Mouse (Mus musculus): ENCODE measurements at regions not wholly inside any gene's neighbourhood (a gene's known extent, or its start where the extent isn't known, plus 50 kb on each side); places are given as distances from the start of the nearest gene placed in this dataset.

DNA sequence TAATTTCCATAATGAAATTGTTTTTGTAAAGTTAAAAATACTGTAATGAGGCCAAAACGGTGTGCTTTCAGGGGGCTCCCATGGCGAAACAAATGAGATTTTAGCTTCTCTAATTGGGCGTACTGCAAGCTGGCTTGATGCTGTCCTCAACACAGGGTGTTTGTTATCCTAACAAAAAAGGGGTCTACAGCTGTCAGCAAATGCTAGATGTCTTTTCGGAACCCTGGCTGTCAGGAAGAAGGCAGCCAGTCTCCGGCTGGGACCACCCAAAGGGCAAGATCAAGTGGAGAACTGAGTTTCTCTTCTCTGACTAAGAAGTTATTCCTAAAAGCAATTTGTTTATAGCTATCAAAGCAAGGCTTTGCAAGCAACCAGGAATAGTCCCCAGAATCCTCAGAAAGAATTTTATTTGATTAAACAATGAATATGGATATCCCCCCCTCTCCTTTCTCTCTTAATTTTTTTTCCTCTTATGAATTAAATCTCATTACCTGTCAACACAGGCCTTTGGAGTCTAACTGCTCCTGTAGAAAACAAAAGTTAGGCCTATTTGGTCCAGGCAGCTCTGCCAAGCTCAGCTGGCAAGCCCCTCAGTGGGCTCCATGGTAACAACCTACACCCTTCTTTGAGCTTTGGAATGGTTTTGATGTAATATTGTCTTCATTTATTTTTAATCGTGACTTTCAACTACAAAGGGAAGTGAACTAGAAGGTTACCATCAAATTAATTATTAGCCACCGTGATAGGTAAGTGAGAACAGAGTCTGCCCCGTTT is 283.4 kb downstream of the Nedd1 start:
- Histone ChIP-seq H3K4me3 (ENCODE audit: insufficient read depth in 1 of 2, low read depth in 1 of 2, low read length in 2 of 2, poor library complexity in 1 of 2, severe bottlenecking in 1 of 2) (no peak overlapping the region), H3K9ac (ENCODE audit: insufficient read depth, low read depth, low read length, poor library complexity, severe bottlenecking) (no peak overlapping the region), H3K27ac (ENCODE audit: insufficient read depth, low read depth, low read length, poor library complexity, severe bottlenecking) (no peak overlapping the region), H3K36me3 (ENCODE audit: control insufficient read depth, insufficient read depth, low read length, poor library complexity, severe bottlenecking) (no peaks in the 10 kb centered on the region), H3K9me3 (ENCODE audit: control insufficient read depth, insufficient read depth, low read depth, low read length) (no peaks in the 10 kb centered on the region), H3K4me1 (ENCODE audit: control insufficient read depth in 2 of 2, insufficient read depth in 2 of 2, low read length in 2 of 2, poor library complexity in 1 of 2) (no peaks in the 10 kb centered on the region)
- in situ Hi-C loops (cut with MboI; ENCODE audit: low sequenced_read_pairs in 2 of 2, unreplicated experiment in 2 of 2): no loop called here
- TF ChIP-seq ZC3H11A (IDR thresholded peaks at IDR 0.05; ENCODE audit: borderline replicate concordance, low read depth, low read length) (no peak), ZNF384 (IDR thresholded peaks at IDR 0.05; ENCODE audit: low read depth, low read length) (no peak), MAFK (IDR thresholded peaks at IDR 0.05; ENCODE audit: insufficient read depth, low read depth, low read length) (no peak), CHD2 (IDR thresholded peaks at IDR 0.05; ENCODE audit: low read depth, low read length) (no peak), HCFC1 (IDR thresholded peaks at IDR 0.05; ENCODE audit: borderline replicate concordance, insufficient read depth, low read length) (no peak)
- no peak for DNase-seq (ENCODE audit: low read depth, low spot score)

DNA sequence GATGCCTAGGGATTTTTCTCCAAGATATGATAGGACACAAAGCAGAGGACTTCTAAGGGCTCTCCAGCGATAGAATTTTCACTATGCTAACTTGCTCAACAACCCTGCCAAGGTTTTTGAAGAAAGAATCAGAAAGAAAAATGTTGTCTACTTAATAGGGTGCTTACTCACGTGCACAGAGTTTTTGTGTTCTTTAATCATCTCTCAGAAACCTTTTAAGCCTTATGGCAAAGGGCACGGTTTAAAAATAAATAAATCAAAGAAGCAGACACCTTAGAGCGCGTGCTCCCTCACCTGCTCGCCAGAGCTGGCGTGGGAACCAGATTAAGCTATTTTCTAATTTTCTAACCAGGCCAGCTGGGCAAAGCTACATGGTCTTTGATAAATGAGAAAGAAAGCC is 293.0 kb downstream of the Nedd1 start:
- DNase-seq (ENCODE audit: low read depth, low spot score): no peak
- H3K27ac ChIP-seq (ENCODE audit: insufficient read depth, low read depth, low read length, poor library complexity, severe bottlenecking): no peak overlapping the region
- no peak overlapping the region for H3K9ac ChIP-seq (ENCODE audit: insufficient read depth, low read depth, low read length, poor library complexity, severe bottlenecking)
- TF ChIP-seq HCFC1 (IDR thresholded peaks at IDR 0.05; ENCODE audit: borderline replicate concordance, insufficient read depth, low read length): no peak
- no peak for TF ChIP-seq ZC3H11A (IDR thresholded peaks at IDR 0.05; ENCODE audit: borderline replicate concordance, low read depth, low read length)
- TF ChIP-seq CHD2 (IDR thresholded peaks at IDR 0.05; ENCODE audit: low read depth, low read length): no peak
- no peak for TF ChIP-seq ZNF384 (IDR thresholded peaks at IDR 0.05; ENCODE audit: low read depth, low read length)
- TF ChIP-seq MAFK (IDR thresholded peaks at IDR 0.05; ENCODE audit: insufficient read depth, low read depth, low read length): no peak
- no peaks in the 10 kb centered on the region for H3K36me3 ChIP-seq (ENCODE audit: control insufficient read depth, insufficient read depth, low read length, poor library complexity, severe bottlenecking)
- H3K4me1 ChIP-seq (ENCODE audit: control insufficient read depth in 2 of 2, insufficient read depth in 2 of 2, low read length in 2 of 2, poor library complexity in 1 of 2): no peaks in the 10 kb centered on the region
- in situ Hi-C loops (cut with MboI; ENCODE audit: low sequenced_read_pairs in 2 of 2, unreplicated experiment in 2 of 2): no loop called here
- no peak overlapping the region for H3K4me3 ChIP-seq (ENCODE audit: insufficient read depth in 1 of 2, low read depth in 1 of 2, low read length in 2 of 2, poor library complexity in 1 of 2, severe bottlenecking in 1 of 2)
- no peaks in the 10 kb centered on the region for H3K9me3 ChIP-seq (ENCODE audit: control insufficient read depth, insufficient read depth, low read depth, low read length)

DNA sequence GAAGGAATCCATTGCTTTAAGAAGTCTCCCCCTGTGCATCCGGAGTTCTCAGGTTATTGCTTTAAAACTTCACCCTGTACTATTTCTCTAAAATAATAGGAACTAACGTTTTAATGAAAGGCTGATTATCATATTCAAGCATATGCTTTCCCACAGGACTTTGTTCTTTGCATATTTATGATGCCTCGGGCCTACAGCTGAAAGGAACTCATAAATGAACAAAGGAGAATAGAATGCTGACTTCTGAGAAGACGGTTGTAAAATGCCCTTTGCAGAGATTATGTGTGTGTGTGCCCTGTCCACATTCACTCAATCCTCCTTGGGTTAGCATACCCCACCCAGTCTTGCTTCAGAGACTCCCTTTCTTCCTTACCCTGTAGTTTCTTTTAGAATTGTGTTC is 294.2 kb downstream of the Nedd1 start:
- Histone ChIP-seq H3K9me3 (ENCODE audit: control insufficient read depth, insufficient read depth, low read depth, low read length) (no peaks in the 10 kb centered on the region), H3K27ac (ENCODE audit: insufficient read depth, low read depth, low read length, poor library complexity, severe bottlenecking) (no peak overlapping the region), H3K9ac (ENCODE audit: insufficient read depth, low read depth, low read length, poor library complexity, severe bottlenecking) (no peak overlapping the region), H3K4me3 (ENCODE audit: insufficient read depth in 1 of 2, low read depth in 1 of 2, low read length in 2 of 2, poor library complexity in 1 of 2, severe bottlenecking in 1 of 2) (no peak overlapping the region), H3K36me3 (ENCODE audit: control insufficient read depth, insufficient read depth, low read length, poor library complexity, severe bottlenecking) (no peaks in the 10 kb centered on the region), H3K4me1 (ENCODE audit: control insufficient read depth in 2 of 2, insufficient read depth in 2 of 2, low read length in 2 of 2, poor library complexity in 1 of 2) (no peaks in the 10 kb centered on the region)
- DNase-seq (ENCODE audit: low read depth, low spot score): no peak
- in situ Hi-C loops (cut with MboI; ENCODE audit: low sequenced_read_pairs in 2 of 2, unreplicated experiment in 2 of 2): no loop called here
- no peak for TF ChIP-seq ZC3H11A (IDR thresholded peaks at IDR 0.05; ENCODE audit: borderline replicate concordance, low read depth, low read length)
- no peak for TF ChIP-seq CHD2 (IDR thresholded peaks at IDR 0.05; ENCODE audit: low read depth, low read length)

DNA sequence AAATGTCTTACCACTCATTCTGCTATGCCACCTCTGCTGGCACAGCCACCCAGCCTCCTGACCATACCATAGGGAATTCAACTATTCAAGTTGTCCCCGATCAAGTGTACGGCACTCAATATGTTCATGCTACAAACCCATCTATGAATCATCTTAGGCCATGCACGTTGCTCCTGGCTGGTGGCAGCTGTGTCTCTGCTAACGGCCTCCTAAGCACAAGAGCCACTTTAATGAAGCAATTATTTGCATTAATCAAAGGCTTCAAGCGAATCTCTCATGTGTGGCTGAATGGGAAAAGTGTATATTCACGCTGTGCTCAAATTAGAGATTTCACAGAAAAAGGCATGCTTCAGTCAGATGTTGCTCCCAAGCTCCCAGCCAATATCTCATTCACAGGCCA is 295.8 kb downstream of the Nedd1 start:
- no peak overlapping the region for H3K27ac ChIP-seq (ENCODE audit: insufficient read depth, low read depth, low read length, poor library complexity, severe bottlenecking)
- no peak for DNase-seq (ENCODE audit: low read depth, low spot score)
- no peaks in the 10 kb centered on the region for H3K4me1 ChIP-seq (ENCODE audit: control insufficient read depth in 2 of 2, insufficient read depth in 2 of 2, low read length in 2 of 2, poor library complexity in 1 of 2)
- TF ChIP-seq ZC3H11A (IDR thresholded peaks at IDR 0.05; ENCODE audit: borderline replicate concordance, low read depth, low read length) (no peak), MAFK (IDR thresholded peaks at IDR 0.05; ENCODE audit: insufficient read depth, low read depth, low read length) (no peak), HCFC1 (IDR thresholded peaks at IDR 0.05; ENCODE audit: borderline replicate concordance, insufficient read depth, low read length) (no peak), ZNF384 (IDR thresholded peaks at IDR 0.05; ENCODE audit: low read depth, low read length) (no peak), CHD2 (IDR thresholded peaks at IDR 0.05; ENCODE audit: low read depth, low read length) (no peak)
- in situ Hi-C loops (cut with MboI; ENCODE audit: low sequenced_read_pairs in 2 of 2, unreplicated experiment in 2 of 2): no loop called here
- no peak overlapping the region for H3K9ac ChIP-seq (ENCODE audit: insufficient read depth, low read depth, low read length, poor library complexity, severe bottlenecking)
- H3K36me3 ChIP-seq (ENCODE audit: control insufficient read depth, insufficient read depth, low read length, poor library complexity, severe bottlenecking): no peaks in the 10 kb centered on the region
- no peak overlapping the region for H3K4me3 ChIP-seq (ENCODE audit: insufficient read depth in 1 of 2, low read depth in 1 of 2, low read length in 2 of 2, poor library complexity in 1 of 2, severe bottlenecking in 1 of 2)
- no peaks in the 10 kb centered on the region for H3K9me3 ChIP-seq (ENCODE audit: control insufficient read depth, insufficient read depth, low read depth, low read length)

DNA sequence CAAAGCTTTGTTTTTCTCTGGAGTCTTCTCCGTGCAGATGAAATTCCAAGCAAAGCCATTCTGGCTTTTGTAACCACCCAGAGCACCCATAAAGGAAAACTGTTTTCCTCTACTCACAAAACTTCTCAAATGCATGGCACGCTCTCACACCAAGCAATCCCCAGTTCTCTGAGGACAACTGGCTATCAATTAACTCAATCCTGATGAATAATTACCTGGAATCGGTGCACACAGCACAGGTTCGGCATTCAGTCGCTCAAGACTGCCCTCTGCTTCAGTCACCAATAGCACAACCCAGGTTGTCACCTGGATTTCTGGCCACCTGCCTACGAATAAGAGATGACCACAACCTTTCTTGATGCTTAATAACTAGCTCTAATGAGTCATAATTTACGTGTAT is 309.5 kb downstream of the Nedd1 start:
- no peak overlapping the region for H3K27ac ChIP-seq (ENCODE audit: insufficient read depth, low read depth, low read length, poor library complexity, severe bottlenecking)
- TF ChIP-seq MAFK (IDR thresholded peaks at IDR 0.05; ENCODE audit: insufficient read depth, low read depth, low read length): no peak
- no peak for TF ChIP-seq ZNF384 (IDR thresholded peaks at IDR 0.05; ENCODE audit: low read depth, low read length)
- no peak for TF ChIP-seq ZC3H11A (IDR thresholded peaks at IDR 0.05; ENCODE audit: borderline replicate concordance, low read depth, low read length)
- no peak for TF ChIP-seq CHD2 (IDR thresholded peaks at IDR 0.05; ENCODE audit: low read depth, low read length)
- no peak for TF ChIP-seq HCFC1 (IDR thresholded peaks at IDR 0.05; ENCODE audit: borderline replicate concordance, insufficient read depth, low read length)
- H3K4me3 ChIP-seq (ENCODE audit: insufficient read depth in 1 of 2, low read depth in 1 of 2, low read length in 2 of 2, poor library complexity in 1 of 2, severe bottlenecking in 1 of 2): no peak overlapping the region
- H3K9me3 ChIP-seq (ENCODE audit: control insufficient read depth, insufficient read depth, low read depth, low read length): no peaks in the 10 kb centered on the region
- no peak overlapping the region for H3K9ac ChIP-seq (ENCODE audit: insufficient read depth, low read depth, low read length, poor library complexity, severe bottlenecking)
- in situ Hi-C loops (cut with MboI; ENCODE audit: low sequenced_read_pairs in 2 of 2, unreplicated experiment in 2 of 2): no loop called here
- no peaks in the 10 kb centered on the region for H3K4me1 ChIP-seq (ENCODE audit: control insufficient read depth in 2 of 2, insufficient read depth in 2 of 2, low read length in 2 of 2, poor library complexity in 1 of 2)
- no peaks in the 10 kb centered on the region for H3K36me3 ChIP-seq (ENCODE audit: control insufficient read depth, insufficient read depth, low read length, poor library complexity, severe bottlenecking)
- no peak for DNase-seq (ENCODE audit: low read depth, low spot score)

All from ES-E14 (cell line).